Mouse (Mus musculus) brain, embryonic 14.5 days (tissue): ENCODE measurements around the gene Pa2g4.

Experiments used
- CTCF ChIP-seq: fragments of 200-500 bp; IDR thresholded peaks from 2 replicates; pipeline ENCODE4 v1.5.1; 2012; ENCODE audit warnings: inconsistent platforms, mild to moderate bottlenecking, moderate library complexity, borderline replicate concordance; ENCODE audit not compliant: insufficient read depth, insufficient read length; ENCODE audit errors: extremely low read depth
- POLR2A ChIP-seq: fragments of 200-500 bp; IDR thresholded peaks from 2 replicates; pipeline ENCODE4 v1.6.1; 2012; ENCODE audit warnings: mild to moderate bottlenecking, inconsistent platforms, borderline replicate concordance; ENCODE audit not compliant: poor library complexity, insufficient read depth, insufficient read length, severe bottlenecking; ENCODE audit errors: extremely low read depth

DNA sequence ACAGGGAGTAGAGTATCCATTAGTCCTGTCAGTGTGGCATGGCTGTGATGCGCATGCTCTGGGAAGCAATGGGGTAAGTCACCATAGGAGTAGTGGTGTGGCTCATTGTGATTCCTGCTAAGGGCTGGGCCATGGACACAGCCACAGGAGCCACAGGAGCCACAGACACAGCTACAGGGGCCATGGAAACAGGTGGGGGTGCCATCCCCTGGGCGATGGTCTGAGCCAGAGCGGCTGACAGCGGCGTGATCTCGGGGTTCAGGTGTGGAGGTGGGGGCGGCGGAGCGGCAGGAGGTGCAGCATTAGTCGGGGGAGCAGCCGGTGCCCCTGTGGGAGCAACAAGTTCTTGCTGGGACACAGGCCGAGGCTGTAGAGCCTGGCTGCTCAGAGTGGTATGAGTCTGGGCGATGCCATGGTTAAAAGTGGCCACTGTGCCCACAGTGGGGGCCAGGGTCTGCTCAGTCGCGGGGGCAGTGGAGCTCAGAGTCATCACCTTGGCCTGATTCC, 21.6 kb downstream of the Pa2g4 start:
- TF ChIP-seq CTCF = no peak
- TF ChIP-seq POLR2A = no peak
